Mouse (Mus musculus) neural tube, embryonic 15.5 days (tissue): ENCODE results near the gene Srprb. TPM values are rescaled to one million over a fixed set of nuclear protein-coding genes. Genes with fewer than 3 reads are reported as not detected.

Experiments used
- ATAC-seq: fragments of 200-750 bp; cut with Nextera tagmentation; 2 replicates; pipeline ENCODE4 v1.8.0; 2017; ENCODE audit warnings: mild to moderate bottlenecking, moderate TSS enrichment, moderate library complexity; ENCODE audit not compliant: low FRiP score
- H3K27ac ChIP-seq: fragments of 300-500 bp; sonication (generic); replicated peaks from 2 replicates; pipeline ENCODE4 v1.5.1; 2015; ENCODE audit warnings: mild to moderate bottlenecking, inconsistent platforms
- H3K27me3 ChIP-seq: fragments of 300-500 bp; sonication (generic); replicated peaks from 2 replicates; pipeline ENCODE4 v1.6.1; 2015; ENCODE audit warnings: inconsistent platforms
- H3K36me3 ChIP-seq: fragments of 300-500 bp; sonication (generic); 2 replicates; pipeline ENCODE4 v1.6.1; 2015; ENCODE audit warnings: inconsistent platforms
- H3K4me1 ChIP-seq: fragments of 300-500 bp; sonication (generic); 2 replicates; pipeline ENCODE4 v1.6.1; 2015; ENCODE audit warnings: inconsistent platforms
- H3K4me2 ChIP-seq: fragments of 300-500 bp; sonication (generic); 2 replicates; pipeline ENCODE4 v1.6.1; 2015; ENCODE audit warnings: inconsistent platforms, mild to moderate bottlenecking, moderate library complexity
- H3K4me3 ChIP-seq: fragments of 300-500 bp; sonication (generic); replicated peaks from 2 replicates; pipeline ENCODE4 v1.5.1; 2015; ENCODE audit warnings: mild to moderate bottlenecking, inconsistent platforms
- H3K9ac ChIP-seq: fragments of 300-500 bp; sonication (generic); replicated peaks from 2 replicates; pipeline ENCODE4 v1.6.1; 2015; ENCODE audit warnings: mild to moderate bottlenecking, inconsistent platforms
- H3K9me3 ChIP-seq: fragments of 300-500 bp; sonication (generic); replicated peaks from 2 replicates; pipeline ENCODE4 v1.6.1; 2016; ENCODE audit warnings: inconsistent platforms
- WGBS: fragments of 180-500 bp; shearing (Covaris S2); methylation state at CpG from one replicate; pipeline ENCODE4 v1.1.7; 2015; ENCODE audit warnings: mixed read lengths; 5-methylcytosine and 5-hydroxymethylcytosine counted together
- polyA plus RNA-seq: library from polyadenylated mRNA; unstranded; fragments of >200 nt; fragmentation: Nextera tagmentation; extraction: Ambion mirVana; gene quantifications from 2 replicates; pipeline ENCODE4 v1.2.1, GENCODE M21; 2015

The Srprb gene
- polyA plus RNA-seq, 1 experiment from 2014 or later, result 58.5 TPM

- 90% methylated on average over 5 of the region's 5 CpGs for WGBS
- Histone ChIP-seq H3K36me3 (no peaks in the 10 kb centered on the region), H3K4me1 (peaks cover 11% of the 10 kb centered on the region), H3K4me2 (no peak overlapping the region), H3K27me3 (no peaks in the 10 kb centered on the region), H3K9ac (no peak overlapping the region), H3K27ac (no peak overlapping the region), H3K9me3 (no peaks in the 10 kb centered on the region), H3K4me3 (no peak overlapping the region)
- no peak for ATAC-seq
Observed at GRCm38 (mm10) chr9:103205786-103206185, 3.8 kb upstream of the Srprb start.

GRCm38 (mm10) chr9:103188416-103188815 lies 13.5 kb downstream of the Srprb start:
- Histone ChIP-seq H3K27me3 (no peaks in the 10 kb centered on the region), H3K4me3 (no peak overlapping the region), H3K9ac (no peak overlapping the region), H3K4me1 (0 out of 2 replicates have a peak, but pooled peaks cover 3% of the 10 kb centered on the region), H3K4me2 (no peak overlapping the region), H3K27ac (no peak overlapping the region), H3K9me3 (no peaks in the 10 kb centered on the region), H3K36me3 (peaks cover 36% of the 10 kb centered on the region)
- ATAC-seq, result no peak
- 84% methylated on average over 4 of the region's 4 CpGs for WGBS

- ATAC-seq, result no peak
Observed at GRCm38 (mm10) chr9:103186747-103187146, 15.2 kb downstream of the Srprb start.

GRCm38 (mm10) chr9:103185946-103186345 lies 16.0 kb downstream of the Srprb start:
- Histone ChIP-seq H3K27ac (no peak overlapping the region), H3K9ac (no peak overlapping the region), H3K36me3 (peaks cover 37% of the 10 kb centered on the region), H3K4me1 (peaks cover 3% of the 10 kb centered on the region), H3K9me3 (no peaks in the 10 kb centered on the region), H3K4me3 (no peak overlapping the region), H3K4me2 (no peak overlapping the region), H3K27me3 (no peaks in the 10 kb centered on the region)
- 87% methylated on average over 8 of the region's 8 CpGs for WGBS
- no peak for ATAC-seq

More at GRCm38 (mm10) chr9:103186747-103187146, 15.2 kb downstream of the Srprb start:
- no peak overlapping the region for H3K4me3 ChIP-seq
- peaks cover 37% of the 10 kb centered on the region for H3K36me3 ChIP-seq
- 70% methylated on average over 9 of the region's 9 CpGs for WGBS
- H3K27ac ChIP-seq, result no peak overlapping the region
- no peaks in the 10 kb centered on the region for H3K9me3 ChIP-seq
- no peak overlapping the region for H3K4me2 ChIP-seq
- H3K4me1 ChIP-seq, result no peaks in the 10 kb centered on the region
- no peak overlapping the region for H3K9ac ChIP-seq
- no peaks in the 10 kb centered on the region for H3K27me3 ChIP-seq

- Histone ChIP-seq H3K36me3 (peaks cover 26% of the 10 kb centered on the region), H3K4me3 (no peak overlapping the region), H3K9me3 (no peaks in the 10 kb centered on the region), H3K9ac (no peak overlapping the region), H3K4me2 (no peak overlapping the region), H3K4me1 (peaks cover 13% of the 10 kb centered on the region), H3K27me3 (no peaks in the 10 kb centered on the region), H3K27ac (no peak overlapping the region)
- 68% methylated on average over 4 of the region's 4 CpGs for WGBS
- ATAC-seq, result no peak
Observed at GRCm38 (mm10) chr9:103184855-103185254, 17.1 kb downstream of the Srprb start.

GRCm38 (mm10) chr9:103181886-103182285 lies 20.1 kb downstream of the Srprb start:
- H3K27ac ChIP-seq, result no peak overlapping the region
- WGBS, result 83% methylated on average over 8 of the region's 8 CpGs
- H3K9me3 ChIP-seq, result no peaks in the 10 kb centered on the region
- no peak overlapping the region for H3K9ac ChIP-seq
- no peak overlapping the region for H3K4me2 ChIP-seq
- ATAC-seq, result no peak
- no peak overlapping the region for H3K4me3 ChIP-seq
- peaks cover 30% of the 10 kb centered on the region for H3K36me3 ChIP-seq
- H3K4me1 ChIP-seq, result peaks cover 13% of the 10 kb centered on the region
- H3K27me3 ChIP-seq, result no peaks in the 10 kb centered on the region

- Histone ChIP-seq H3K9me3 (no peaks in the 10 kb centered on the region), H3K27ac (peak overlapping the region; percentile 60), H3K27me3 (no peaks in the 10 kb centered on the region), H3K9ac (0 out of 2 replicates have a peak overlapping the region, but pooled peaks have one; percentile 26), H3K4me1 (peaks cover 13% of the 10 kb centered on the region), H3K4me3 (peak overlapping the region; percentile 30), H3K4me2 (peak overlapping the region; percentile 54), H3K36me3 (peaks cover 30% of the 10 kb centered on the region)
- peak; percentile 56 for ATAC-seq
- WGBS, result 5% methylated on average over 20 of the region's 20 CpGs
Observed at GRCm38 (mm10) chr9:103180807-103181565, 21.0 kb downstream of the Srprb start.

- H3K4me2 ChIP-seq, result peak overlapping the region; percentile 54
- H3K4me1 ChIP-seq, result peaks cover 13% of the 10 kb centered on the region
- H3K9ac ChIP-seq, result no peak overlapping the region
- no peak overlapping the region for H3K4me3 ChIP-seq
- ATAC-seq, result no peak
- no peaks in the 10 kb centered on the region for H3K27me3 ChIP-seq
- H3K27ac ChIP-seq, result peak overlapping the region; percentile 60
- no peaks in the 10 kb centered on the region for H3K9me3 ChIP-seq
- H3K36me3 ChIP-seq, result peaks cover 30% of the 10 kb centered on the region
- WGBS, result 65% methylated on average over 3 of the region's 3 CpGs
Observed at GRCm38 (mm10) chr9:103180303-103180702, 21.6 kb downstream of the Srprb start.

- Histone ChIP-seq H3K36me3 (peaks cover 40% of the 10 kb centered on the region), H3K9ac (no peak overlapping the region), H3K4me1 (peaks cover 8% of the 10 kb centered on the region), H3K4me2 (no peak overlapping the region), H3K27ac (no peak overlapping the region), H3K27me3 (no peaks in the 10 kb centered on the region), H3K9me3 (no peaks in the 10 kb centered on the region), H3K4me3 (no peak overlapping the region)
- 95% methylated on average over 7 of the region's 7 CpGs for WGBS
- ATAC-seq, result no peak
Observed at GRCm38 (mm10) chr9:103175692-103176091, 26.2 kb downstream of the Srprb start.

- Histone ChIP-seq H3K36me3 (peaks cover 43% of the 10 kb centered on the region), H3K27me3 (no peaks in the 10 kb centered on the region), H3K4me3 (no peak overlapping the region), H3K9me3 (no peaks in the 10 kb centered on the region), H3K4me1 (peaks cover under 1% of the 10 kb centered on the region; the same call in 1 of the 2 replicates), H3K4me2 (no peak overlapping the region), H3K27ac (no peak overlapping the region), H3K9ac (no peak overlapping the region)
- 48% methylated on average over 6 of the region's 6 CpGs for WGBS
- ATAC-seq, result no peak
Observed at GRCm38 (mm10) chr9:103174771-103175519, 27.0 kb downstream of the Srprb start.

- Histone ChIP-seq H3K9me3 (no peaks in the 10 kb centered on the region), H3K4me1 (peaks cover 3% of the 10 kb centered on the region; the same call in 1 of the 2 replicates), H3K27ac (no peak overlapping the region), H3K27me3 (no peaks in the 10 kb centered on the region), H3K4me2 (no peak overlapping the region), H3K4me3 (no peak overlapping the region), H3K36me3 (peaks cover 65% of the 10 kb centered on the region), H3K9ac (no peak overlapping the region)
- 72% methylated on average over 7 of the region's 7 CpGs for WGBS
- no peak for ATAC-seq
Observed at GRCm38 (mm10) chr9:103168771-103169170, 33.2 kb downstream of the Srprb start.

- peaks cover 68% of the 10 kb centered on the region for H3K36me3 ChIP-seq
- H3K9me3 ChIP-seq, result no peaks in the 10 kb centered on the region
- peaks cover 3% of the 10 kb centered on the region; the same call in 1 of the 2 replicates for H3K4me1 ChIP-seq
- H3K27me3 ChIP-seq, result no peaks in the 10 kb centered on the region
- no peak overlapping the region for H3K4me3 ChIP-seq
- 0 out of 2 replicates have a peak, but pooled peaks have one; percentile 18 for ATAC-seq
- H3K9ac ChIP-seq, result no peak overlapping the region
- no peak overlapping the region for H3K27ac ChIP-seq
- H3K4me2 ChIP-seq, result no peak overlapping the region
- WGBS, result 58% methylated on average over 6 of the region's 6 CpGs
Observed at GRCm38 (mm10) chr9:103168046-103168445, 33.9 kb downstream of the Srprb start.
